Mouse (Mus musculus) midbrain, embryonic 13.5 days (tissue): ENCODE results near the gene Stk11. TPM values are rescaled to one million over a fixed set of nuclear protein-coding genes. Genes with fewer than 3 reads are reported as not detected.

Experiments used
- ATAC-seq: fragments of 200-750 bp; cut with Nextera tagmentation; 2 replicates; pipeline ENCODE4 v1.8.0; 2017; ENCODE audit warnings: mild to moderate bottlenecking, moderate TSS enrichment, moderate library complexity
- H3K27ac ChIP-seq: fragments of 300-500 bp; sonication (generic); 2 replicates; pipeline ENCODE4 v1.5.1; 2015; ENCODE audit warnings: inconsistent platforms, mild to moderate bottlenecking, moderate library complexity
- H3K27me3 ChIP-seq: fragments of 300-500 bp; sonication (generic); 2 replicates; pipeline ENCODE4 v1.6.1; 2015; ENCODE audit warnings: mild to moderate bottlenecking, inconsistent platforms
- H3K36me3 ChIP-seq: fragments of 300-500 bp; sonication (generic); 2 replicates; pipeline ENCODE4 v1.6.1; 2015; ENCODE audit warnings: mild to moderate bottlenecking, inconsistent platforms
- H3K4me1 ChIP-seq: fragments of 300-500 bp; sonication (generic); replicated peaks from 2 replicates; pipeline ENCODE4 v1.6.1; 2015; ENCODE audit warnings: inconsistent platforms
- H3K4me2 ChIP-seq: fragments of 300-500 bp; sonication (generic); replicated peaks from 2 replicates; pipeline ENCODE4 v1.6.1; 2015; ENCODE audit warnings: moderate library complexity, mild to moderate bottlenecking, inconsistent platforms
- H3K4me3 ChIP-seq: fragments of 300-500 bp; sonication (generic); replicated peaks from 2 replicates; pipeline ENCODE4 v1.5.1; 2015; ENCODE audit warnings: mild to moderate bottlenecking, inconsistent platforms
- H3K9ac ChIP-seq: fragments of 300-500 bp; sonication (generic); replicated peaks from 2 replicates; pipeline ENCODE4 v1.6.1; 2015; ENCODE audit warnings: mild to moderate bottlenecking, inconsistent platforms
- H3K9me3 ChIP-seq: fragments of 300-500 bp; sonication (generic); 2 replicates; pipeline ENCODE4 v1.6.1; 2016; ENCODE audit warnings: mild to moderate bottlenecking, inconsistent platforms
- WGBS: fragments of 180-500 bp; shearing (Covaris S2); methylation state at CpG from one replicate; pipeline ENCODE4 v1.1.7; 2015; 5-methylcytosine and 5-hydroxymethylcytosine counted together
- polyA plus RNA-seq: library from polyadenylated mRNA; unstranded; fragments of >200 nt; fragmentation: Nextera tagmentation; extraction: Ambion mirVana; gene quantifications from 2 replicates; pipeline ENCODE4 v1.2.1, GENCODE M21; 2015

Gene Stk11
- polyA plus RNA-seq, 1 experiment from 2014 or later: 20.7 TPM

DNA sequence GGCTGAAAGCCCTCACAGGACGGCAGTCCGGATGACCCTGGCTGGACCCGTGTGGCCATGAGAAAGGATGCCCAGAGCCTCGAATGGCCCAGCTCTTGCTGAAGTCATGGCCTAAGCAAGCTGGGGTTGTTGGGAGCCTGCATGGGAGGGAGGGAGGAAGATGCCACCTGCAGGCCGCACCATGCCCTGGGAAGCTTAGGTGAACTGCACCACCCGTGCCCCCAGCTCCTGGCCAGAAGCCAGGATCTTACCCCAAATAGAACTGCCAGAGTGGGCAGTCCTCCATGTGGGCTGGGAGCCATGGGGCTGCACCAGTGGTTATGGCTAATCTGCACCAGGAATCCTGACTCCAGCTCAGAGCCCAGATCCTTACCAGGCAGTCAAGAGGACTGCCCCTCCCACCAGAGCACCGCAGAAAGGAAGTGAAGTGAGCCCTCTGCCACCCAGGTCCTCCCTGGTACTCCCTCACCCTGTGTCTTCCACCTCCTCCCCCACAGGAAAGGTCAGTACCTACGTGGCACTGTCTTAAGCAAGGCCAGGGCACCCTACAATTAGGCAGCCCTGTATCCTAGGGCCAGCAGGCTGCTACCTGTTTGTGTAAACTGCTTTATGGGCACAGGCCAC lies 17.7 kb downstream of the Stk11 start:
- no peak overlapping the region for H3K4me3 ChIP-seq
- H3K4me1 ChIP-seq: peaks cover 47% of the 10 kb centered on the region
- WGBS: 74% methylated on average over 8 of the region's 8 CpGs
- peaks cover 81% of the 10 kb centered on the region for H3K36me3 ChIP-seq
- H3K4me2 ChIP-seq: no peak overlapping the region
- ATAC-seq: no peak
- H3K9me3 ChIP-seq: no peaks in the 10 kb centered on the region
- H3K9ac ChIP-seq: no peak overlapping the region
- H3K27ac ChIP-seq: no peak overlapping the region
- peaks cover 24% of the 10 kb centered on the region for H3K27me3 ChIP-seq

- Histone ChIP-seq H3K9ac (no peak overlapping the region), H3K4me3 (no peak overlapping the region), H3K36me3 (peaks cover 70% of the 10 kb centered on the region), H3K27me3 (peaks cover 24% of the 10 kb centered on the region), H3K4me2 (no peak overlapping the region), H3K27ac (no peak overlapping the region), H3K4me1 (peaks cover 54% of the 10 kb centered on the region), H3K9me3 (no peaks in the 10 kb centered on the region)
- ATAC-seq: no peak
- 89% methylated on average over 9 of the region's 9 CpGs for WGBS
Measured at GRCm38 (mm10) chr10:80134421-80134820, 18.8 kb downstream of the Stk11 start.

DNA sequence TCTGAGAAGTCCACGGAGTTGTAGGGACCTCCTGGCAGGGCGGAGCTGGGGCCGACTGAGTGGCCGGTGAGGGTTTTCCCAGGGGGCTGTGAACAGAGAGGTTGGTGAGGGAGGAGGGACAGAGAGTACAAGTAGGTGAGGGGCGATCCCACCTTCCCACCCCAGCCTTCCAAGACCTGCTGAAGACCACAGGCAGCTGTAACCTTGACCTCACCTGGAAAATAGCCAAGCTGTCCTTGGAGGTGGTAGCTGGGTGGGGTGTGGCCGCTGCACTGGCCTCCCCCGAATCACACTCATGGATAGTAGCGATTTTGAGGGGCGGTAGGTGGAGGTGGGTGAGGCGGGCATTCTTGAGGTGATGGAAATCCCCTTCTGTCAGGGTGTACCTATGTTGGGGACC lies 19.6 kb downstream of the Stk11 start:
- peaks cover 24% of the 10 kb centered on the region for H3K27me3 ChIP-seq
- no peak overlapping the region for H3K27ac ChIP-seq
- H3K4me3 ChIP-seq: no peak overlapping the region
- H3K9me3 ChIP-seq: no peaks in the 10 kb centered on the region
- WGBS: 90% methylated on average over 10 of the region's 10 CpGs
- no peak overlapping the region for H3K4me2 ChIP-seq
- no peak overlapping the region for H3K9ac ChIP-seq
- no peak for ATAC-seq
- peaks cover 57% of the 10 kb centered on the region for H3K4me1 ChIP-seq
- peaks cover 63% of the 10 kb centered on the region for H3K36me3 ChIP-seq

- Histone ChIP-seq H3K4me2 (no peak overlapping the region), H3K36me3 (peaks cover 58% of the 10 kb centered on the region), H3K27me3 (peaks cover 24% of the 10 kb centered on the region), H3K9me3 (no peaks in the 10 kb centered on the region), H3K4me1 (peaks cover 59% of the 10 kb centered on the region), H3K4me3 (no peak overlapping the region), H3K9ac (no peak overlapping the region), H3K27ac (no peak overlapping the region)
- 95% methylated on average over 1 of the region's 1 CpGs for WGBS
- ATAC-seq: no peak
Measured at GRCm38 (mm10) chr10:80135641-80136040, 20.0 kb downstream of the Stk11 start.

GRCm38 (mm10) chr10:80136179-80136951 lies 20.8 kb downstream of the Stk11 start:
- Histone ChIP-seq H3K36me3 (peaks cover 51% of the 10 kb centered on the region), H3K27ac (peak overlapping the region; percentile 95; the same call in 1 of the 2 replicates), H3K9ac (peak overlapping the region; percentile 98), H3K27me3 (peaks cover 21% of the 10 kb centered on the region), H3K9me3 (no peaks in the 10 kb centered on the region), H3K4me1 (peaks cover 60% of the 10 kb centered on the region), H3K4me2 (peak overlapping the region; percentile 90), H3K4me3 (peak overlapping the region; percentile 83)
- no peak for ATAC-seq
- WGBS: 13% methylated on average over 49 of the region's 49 CpGs

DNA sequence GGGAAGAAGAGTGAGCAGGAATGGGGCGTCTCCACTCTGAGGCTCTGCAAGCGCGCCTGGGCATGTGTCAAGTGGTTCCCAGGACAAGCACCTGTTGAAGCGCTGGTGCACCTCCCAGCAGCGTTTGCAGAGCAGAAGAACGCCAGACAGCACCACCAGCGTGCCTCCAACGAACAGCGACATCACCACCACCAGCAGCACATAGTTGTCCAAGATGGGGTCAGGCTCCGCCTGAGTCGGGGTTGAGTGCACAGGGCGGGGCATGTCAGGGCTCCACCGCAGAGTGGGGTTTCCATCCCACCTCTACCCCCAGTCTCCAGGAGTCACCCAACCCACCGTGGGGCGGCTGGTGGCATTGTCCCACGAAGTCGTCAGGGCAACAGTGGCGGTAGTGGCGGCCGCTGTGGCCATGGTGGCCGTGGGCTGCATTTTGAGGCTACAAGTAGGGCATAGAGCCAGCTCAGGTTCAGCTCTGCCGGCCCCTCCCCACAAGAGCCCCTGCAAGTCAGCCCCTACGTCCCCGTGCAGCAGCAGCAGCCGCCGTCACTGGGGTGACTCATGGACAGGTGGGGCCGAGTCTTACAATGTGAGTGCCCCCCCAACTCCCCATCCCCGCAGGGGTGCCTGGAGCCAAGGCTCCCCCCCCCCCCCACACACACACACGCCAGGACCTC lies 21.5 kb downstream of the Stk11 start:
- 3% methylated on average over 29 of the region's 29 CpGs for WGBS
- peak overlapping the region; percentile 98 for H3K9ac ChIP-seq
- peaks cover 44% of the 10 kb centered on the region for H3K36me3 ChIP-seq
- H3K27me3 ChIP-seq: peaks cover 21% of the 10 kb centered on the region
- H3K4me2 ChIP-seq: peak overlapping the region; percentile 90
- peaks cover 58% of the 10 kb centered on the region for H3K4me1 ChIP-seq
- no peaks in the 10 kb centered on the region for H3K9me3 ChIP-seq
- peak overlapping the region; percentile 83 for H3K4me3 ChIP-seq
- peak overlapping the region; percentile 95 for H3K27ac ChIP-seq
- ATAC-seq: peak; percentile 7; the same call in 1 of the 2 replicates

DNA sequence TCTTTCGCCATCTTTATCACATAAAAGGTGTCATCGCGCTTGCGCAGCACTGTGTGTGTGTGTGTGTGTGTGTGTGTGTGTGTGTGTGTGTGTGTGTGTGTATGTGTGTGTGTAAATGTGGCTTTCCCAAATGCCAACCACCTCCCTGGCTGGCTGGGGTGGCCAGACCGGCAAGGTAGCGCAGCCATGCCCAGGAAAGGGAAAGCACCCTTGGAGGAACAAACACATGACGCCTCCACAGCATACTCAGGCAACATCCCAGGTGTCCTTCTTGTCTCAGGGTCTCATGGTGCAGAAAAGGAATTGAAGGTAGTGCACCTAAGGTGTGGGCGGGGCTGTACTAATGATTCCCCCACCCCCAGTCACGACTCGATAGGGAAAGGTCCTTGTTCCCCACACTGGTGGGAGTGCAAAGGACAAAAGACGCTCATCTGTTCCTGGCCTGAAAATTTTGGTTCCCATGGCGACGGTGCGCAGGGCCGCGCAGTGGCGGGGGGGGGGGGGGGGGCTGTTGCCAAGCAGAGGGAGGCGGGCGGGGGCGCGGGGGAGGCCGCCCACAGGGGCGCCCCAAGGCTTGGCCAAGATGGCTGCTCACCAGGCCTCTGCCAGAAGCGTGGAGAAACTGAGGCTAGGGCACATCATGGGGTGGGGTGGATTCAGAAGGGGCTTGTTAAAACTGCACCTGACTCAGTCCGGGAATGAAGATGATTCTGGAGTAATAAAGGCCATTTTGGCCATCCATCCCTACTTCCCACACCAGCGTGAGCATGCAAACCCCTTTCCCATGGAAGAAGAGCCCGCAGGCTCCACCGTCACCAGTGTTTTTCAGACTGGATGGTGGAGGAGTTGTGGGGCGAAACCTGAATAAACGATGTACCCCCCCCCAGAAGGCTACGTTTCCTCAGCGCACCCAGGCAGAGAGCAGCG lies 22.3 kb downstream of the Stk11 start:
- peak overlapping the region; percentile 95 for H3K27ac ChIP-seq
- H3K36me3 ChIP-seq: peaks cover 36% of the 10 kb centered on the region
- under 1% methylated on average over 26 of the region's 33 CpGs for WGBS
- ATAC-seq: no peak
- H3K9me3 ChIP-seq: no peaks in the 10 kb centered on the region
- peaks cover 59% of the 10 kb centered on the region for H3K4me1 ChIP-seq
- peak overlapping the region; percentile 83 for H3K4me3 ChIP-seq
- peak overlapping the region; percentile 98 for H3K9ac ChIP-seq
- H3K27me3 ChIP-seq: peaks cover 21% of the 10 kb centered on the region
- peak overlapping the region; percentile 90 for H3K4me2 ChIP-seq

DNA sequence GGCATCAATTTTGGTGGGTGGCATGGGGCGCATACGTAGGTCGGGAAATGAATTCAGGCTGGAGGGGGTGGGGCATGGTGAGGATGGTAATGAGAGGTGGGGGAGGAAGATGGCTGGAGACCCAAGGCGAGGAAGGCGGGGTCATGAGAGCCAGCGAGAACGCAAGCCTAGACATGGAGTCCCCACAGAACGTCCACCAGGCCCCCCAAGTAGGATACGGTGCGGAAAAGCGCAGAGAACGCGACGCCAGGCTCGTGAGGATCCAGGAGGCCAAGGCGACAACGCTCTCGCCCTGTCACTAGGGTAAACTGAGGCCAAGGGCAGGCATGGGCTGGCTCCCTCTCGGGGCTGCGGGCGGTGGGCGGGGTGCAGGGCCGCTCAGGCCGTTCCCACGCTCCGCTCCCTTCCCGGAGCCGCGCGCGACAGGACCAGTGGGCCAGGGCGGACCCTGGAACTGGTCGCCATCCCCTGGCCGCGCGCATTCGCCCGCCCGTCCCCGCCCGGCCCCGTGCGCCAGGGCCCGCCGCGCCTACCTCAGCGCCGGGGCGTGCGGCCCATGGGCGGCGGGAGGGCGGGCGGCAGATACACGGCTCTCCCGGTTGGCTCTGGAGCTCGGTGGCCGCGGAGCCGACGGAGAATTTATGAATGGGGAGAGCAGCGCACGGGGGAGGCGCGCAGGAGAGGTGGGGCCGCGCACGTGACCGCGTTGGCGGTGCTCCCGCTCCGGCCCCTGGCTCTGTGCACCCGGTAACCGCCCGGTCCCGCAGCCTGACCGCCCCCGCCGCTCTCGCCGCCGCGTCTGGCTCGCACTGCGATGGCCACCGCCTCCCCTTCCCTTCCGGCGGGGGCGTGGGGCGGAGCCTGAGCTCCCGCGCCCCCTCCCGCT lies 23.2 kb downstream of the Stk11 start, which contains the start of gene Atp5d:
Gene Atp5d, plus strand, starts transcription at position 80 of the 886 bp plus-strand sequence.
- Histone ChIP-seq H3K36me3 (peaks cover 32% of the 10 kb centered on the region), H3K4me2 (peak within 1 kb of the TSS; percentile 90), H3K4me3 (peak within 1 kb of the TSS; percentile 83), H3K27ac (peak within 1 kb of the TSS; percentile 95), H3K9ac (peak within 1 kb of the TSS; percentile 98), H3K9me3 (no peaks in the 10 kb centered on the region), H3K27me3 (peaks cover 21% of the 10 kb centered on the region), H3K4me1 (peaks cover 63% of the 10 kb centered on the region)
- peak; percentile 7 for ATAC-seq
- WGBS: under 1% methylated on average over 85 of the region's 94 CpGs

- peak overlapping the region; percentile 83 for H3K4me3 ChIP-seq
- H3K27me3 ChIP-seq: peaks cover 21% of the 10 kb centered on the region
- ATAC-seq: peak; percentile 0; the same call in 1 of the 2 replicates
- WGBS: 0% methylated on average over 10 of the region's 10 CpGs
- peak overlapping the region; percentile 90 for H3K4me2 ChIP-seq
- peak overlapping the region; percentile 95 for H3K27ac ChIP-seq
- H3K4me1 ChIP-seq: peaks cover 69% of the 10 kb centered on the region
- H3K36me3 ChIP-seq: peaks cover 32% of the 10 kb centered on the region
- peak overlapping the region; percentile 98 for H3K9ac ChIP-seq
- no peaks in the 10 kb centered on the region for H3K9me3 ChIP-seq
Measured at GRCm38 (mm10) chr10:80139439-80139775, 23.8 kb downstream of the Stk11 start.

- ATAC-seq: no peak
- Histone ChIP-seq H3K36me3 (peaks cover 32% of the 10 kb centered on the region), H3K9ac (no peak overlapping the region), H3K4me3 (peak overlapping the region; percentile 83; the same call in 1 of the 2 replicates), H3K9me3 (no peaks in the 10 kb centered on the region), H3K27ac (peak overlapping the region; percentile 95; the same call in 1 of the 2 replicates), H3K4me2 (peak overlapping the region; percentile 90; the same call in 1 of the 2 replicates), H3K4me1 (peaks cover 74% of the 10 kb centered on the region), H3K27me3 (peaks cover 20% of the 10 kb centered on the region)
- 75% methylated on average over 11 of the region's 11 CpGs for WGBS
Measured at GRCm38 (mm10) chr10:80139975-80140665, 24.5 kb downstream of the Stk11 start.
